Mouse (Mus musculus): ENCODE results near the gene Por. TPM values are rescaled to one million over a fixed set of nuclear protein-coding genes. Genes with fewer than 3 reads are reported as not detected.

Gene Por
- polyA plus RNA-seq, 1 experiment: 145 TPM

DNA sequence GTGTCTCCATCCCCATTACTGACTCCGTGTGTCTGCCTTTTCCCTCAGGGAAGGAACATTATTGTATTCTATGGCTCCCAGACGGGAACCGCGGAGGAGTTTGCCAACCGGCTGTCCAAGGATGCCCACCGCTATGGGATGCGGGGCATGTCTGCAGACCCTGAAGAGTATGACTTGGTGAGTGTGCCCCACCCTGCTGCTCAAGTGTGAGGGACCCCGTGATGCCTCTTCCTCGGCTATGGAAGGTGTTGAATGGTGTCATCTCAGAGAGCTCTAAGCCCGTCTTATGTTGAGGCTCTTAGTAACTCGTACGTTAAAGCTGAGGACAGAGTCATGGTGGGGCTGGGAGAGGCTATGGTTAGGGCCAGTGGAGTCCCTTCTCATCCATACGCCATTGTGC is 59.5 kb downstream of the Por start:
- TF ChIP-seq CTCF (IDR thresholded peaks at IDR 0.05; ENCODE audit: borderline replicate concordance, extremely low read depth, insufficient read depth, insufficient read length) (no peak), POLR2A (IDR thresholded peaks at IDR 0.05; ENCODE audit: borderline replicate concordance, extremely low read depth, insufficient read depth, insufficient read length, poor library complexity, severe bottlenecking) (no peak)
- DNase-seq (ENCODE audit: low read depth): no peak

DNA sequence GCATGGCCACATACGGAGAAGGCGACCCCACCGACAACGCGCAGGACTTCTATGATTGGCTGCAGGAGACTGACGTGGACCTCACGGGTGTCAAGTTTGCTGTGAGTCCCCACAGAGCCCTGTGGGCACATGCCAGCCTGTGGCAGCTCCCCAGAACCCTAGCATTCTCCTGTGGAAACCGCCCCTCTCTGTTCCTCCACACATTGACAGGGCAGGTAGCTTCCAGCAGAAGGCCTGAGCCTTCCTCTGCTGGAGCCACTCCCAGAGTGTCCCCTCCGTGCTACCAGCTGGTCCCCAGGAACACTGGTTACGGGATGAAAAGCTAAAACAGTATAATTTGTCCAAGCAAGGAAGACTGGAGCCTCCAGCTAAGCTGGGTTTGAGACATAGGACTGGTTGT is 60.4 kb downstream of the Por start:
- DNase-seq (ENCODE audit: low read depth): no peak
- TF ChIP-seq POLR2A (IDR thresholded peaks at IDR 0.05; ENCODE audit: borderline replicate concordance, extremely low read depth, insufficient read depth, insufficient read length, poor library complexity, severe bottlenecking): no peak
- no peak for TF ChIP-seq CTCF (IDR thresholded peaks at IDR 0.05; ENCODE audit: borderline replicate concordance, extremely low read depth, insufficient read depth, insufficient read length)

DNA sequence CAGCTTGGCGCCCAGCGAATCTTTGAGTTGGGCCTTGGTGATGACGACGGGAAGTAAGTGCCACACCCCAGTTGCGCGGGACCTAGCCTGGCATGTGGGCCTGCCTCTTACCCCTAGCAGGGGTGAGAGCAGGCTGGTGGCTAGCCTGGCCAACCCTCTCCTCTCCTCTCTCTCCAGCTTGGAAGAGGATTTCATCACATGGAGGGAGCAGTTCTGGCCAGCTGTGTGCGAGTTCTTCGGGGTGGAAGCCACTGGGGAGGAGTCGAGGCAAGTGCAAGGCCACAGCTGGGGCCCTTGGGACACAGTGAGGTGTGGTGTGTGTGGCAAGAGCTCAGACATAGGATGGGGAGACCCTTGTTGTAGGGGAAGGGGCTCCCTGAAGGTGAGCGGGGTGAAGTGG is 61.1 kb downstream of the Por start:
- TF ChIP-seq POLR2A (IDR thresholded peaks at IDR 0.05; ENCODE audit: borderline replicate concordance, extremely low read depth, insufficient read depth, insufficient read length, poor library complexity, severe bottlenecking) (no peak), CTCF (IDR thresholded peaks at IDR 0.05; ENCODE audit: borderline replicate concordance, extremely low read depth, insufficient read depth, insufficient read length) (no peak)
- no peak for DNase-seq (ENCODE audit: low read depth)

- TF ChIP-seq CTCF (IDR thresholded peaks at IDR 0.05; ENCODE audit: borderline replicate concordance, extremely low read depth, insufficient read depth, insufficient read length) (no peak), POLR2A (IDR thresholded peaks at IDR 0.05; ENCODE audit: borderline replicate concordance, extremely low read depth, insufficient read depth, insufficient read length, poor library complexity, severe bottlenecking) (no peak)
- no peak for DNase-seq (ENCODE audit: low read depth)
Observed at GRCm38 (mm10) chr5:135731322-135731721, 61.5 kb downstream of the Por start.

- DNase-seq (ENCODE audit: low read depth): no peak
- TF ChIP-seq POLR2A (IDR thresholded peaks at IDR 0.05; ENCODE audit: borderline replicate concordance, extremely low read depth, insufficient read depth, insufficient read length, poor library complexity, severe bottlenecking) (no peak), CTCF (IDR thresholded peaks at IDR 0.05; ENCODE audit: borderline replicate concordance, extremely low read depth, insufficient read depth, insufficient read length) (no peak)
Observed at GRCm38 (mm10) chr5:135733071-135733470, 63.2 kb downstream of the Por start.

DNA sequence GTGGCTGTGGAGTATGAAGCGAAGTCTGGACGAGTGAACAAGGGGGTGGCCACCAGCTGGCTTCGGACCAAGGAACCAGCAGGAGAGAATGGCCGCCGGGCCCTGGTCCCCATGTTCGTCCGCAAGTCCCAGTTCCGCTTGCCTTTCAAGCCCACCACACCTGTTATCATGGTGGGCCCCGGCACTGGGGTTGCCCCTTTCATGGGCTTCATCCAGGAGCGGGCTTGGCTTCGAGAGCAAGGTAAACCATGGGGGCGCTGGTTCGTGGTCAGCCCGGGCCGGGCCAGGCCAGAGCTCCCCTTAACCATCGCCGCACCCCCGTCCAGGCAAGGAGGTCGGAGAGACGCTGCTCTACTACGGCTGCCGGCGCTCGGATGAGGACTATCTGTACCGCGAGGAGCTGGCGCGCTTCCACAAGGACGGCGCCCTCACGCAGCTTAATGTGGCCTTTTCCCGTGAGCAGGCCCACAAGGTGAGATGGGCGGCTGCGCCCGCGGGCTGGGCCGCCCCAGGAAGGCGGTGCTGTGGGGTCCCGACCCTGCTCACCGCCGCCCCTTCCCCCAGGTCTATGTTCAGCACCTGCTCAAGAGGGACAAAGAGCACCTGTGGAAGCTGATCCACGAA is 64.3 kb downstream of the Por start:
- DNase-seq (ENCODE audit: low read depth): no peak
- no peak for TF ChIP-seq CTCF (IDR thresholded peaks at IDR 0.05; ENCODE audit: borderline replicate concordance, extremely low read depth, insufficient read depth, insufficient read length)
- TF ChIP-seq POLR2A (IDR thresholded peaks at IDR 0.05; ENCODE audit: borderline replicate concordance, extremely low read depth, insufficient read depth, insufficient read length, poor library complexity, severe bottlenecking): no peak

DNA sequence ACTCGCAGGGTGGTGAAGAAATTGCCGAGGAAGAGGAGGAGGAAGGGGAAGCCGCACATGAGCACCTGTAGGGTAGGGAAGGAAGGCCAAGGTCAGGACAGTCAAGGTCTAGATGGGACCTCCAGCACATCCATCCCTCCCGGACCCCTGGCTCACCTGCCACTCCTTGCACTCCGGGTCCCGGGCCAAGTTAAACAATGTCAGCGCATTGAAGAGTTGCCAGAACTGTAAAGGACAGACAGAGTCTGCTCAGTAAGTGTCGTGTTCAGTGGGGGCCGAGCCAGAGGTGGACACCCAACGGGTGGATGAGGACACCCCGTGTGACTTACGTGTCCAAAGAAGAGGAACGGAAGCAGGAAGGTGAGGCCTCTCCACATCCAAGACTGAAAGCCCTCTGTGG is 65.9 kb downstream of the Por start:
- TF ChIP-seq CTCF (IDR thresholded peaks at IDR 0.05; ENCODE audit: borderline replicate concordance, extremely low read depth, insufficient read depth, insufficient read length) (no peak), POLR2A (IDR thresholded peaks at IDR 0.05; ENCODE audit: borderline replicate concordance, extremely low read depth, insufficient read depth, insufficient read length, poor library complexity, severe bottlenecking) (no peak)
- DNase-seq (ENCODE audit: low read depth): no peak

GRCm38 (mm10) chr5:135736544-135736943 is 66.7 kb downstream of the Por start:
- DNase-seq (ENCODE audit: low read depth): no peak
- TF ChIP-seq CTCF (IDR thresholded peaks at IDR 0.05; ENCODE audit: borderline replicate concordance, extremely low read depth, insufficient read depth, insufficient read length): no peak
- no peak for TF ChIP-seq POLR2A (IDR thresholded peaks at IDR 0.05; ENCODE audit: borderline replicate concordance, extremely low read depth, insufficient read depth, insufficient read length, poor library complexity, severe bottlenecking)

DNA sequence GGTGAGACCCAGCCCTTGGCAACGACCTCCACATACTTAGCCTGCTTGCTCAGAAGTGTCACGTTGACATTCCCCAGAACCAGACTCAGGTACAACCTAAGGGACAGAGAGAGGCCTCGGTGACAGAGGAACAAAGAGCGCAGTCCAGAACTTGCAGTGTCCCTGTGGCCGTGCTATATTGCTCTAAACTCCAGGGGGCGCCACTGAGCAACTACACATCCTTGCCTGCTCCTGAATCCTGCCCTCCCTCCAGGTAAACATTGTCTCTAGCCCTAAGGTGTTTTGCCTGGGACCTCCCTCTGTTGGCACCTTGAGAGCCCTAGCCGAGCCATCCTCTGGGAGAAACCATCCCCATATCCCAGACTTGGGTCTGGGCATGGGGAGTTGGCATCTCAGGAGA is 67.3 kb downstream of the Por start:
- TF ChIP-seq POLR2A (IDR thresholded peaks at IDR 0.05; ENCODE audit: borderline replicate concordance, extremely low read depth, insufficient read depth, insufficient read length, poor library complexity, severe bottlenecking): no peak
- TF ChIP-seq CTCF (IDR thresholded peaks at IDR 0.05; ENCODE audit: borderline replicate concordance, extremely low read depth, insufficient read depth, insufficient read length): peak; percentile 29; the same call in 1 of the 2 replicates

DNA sequence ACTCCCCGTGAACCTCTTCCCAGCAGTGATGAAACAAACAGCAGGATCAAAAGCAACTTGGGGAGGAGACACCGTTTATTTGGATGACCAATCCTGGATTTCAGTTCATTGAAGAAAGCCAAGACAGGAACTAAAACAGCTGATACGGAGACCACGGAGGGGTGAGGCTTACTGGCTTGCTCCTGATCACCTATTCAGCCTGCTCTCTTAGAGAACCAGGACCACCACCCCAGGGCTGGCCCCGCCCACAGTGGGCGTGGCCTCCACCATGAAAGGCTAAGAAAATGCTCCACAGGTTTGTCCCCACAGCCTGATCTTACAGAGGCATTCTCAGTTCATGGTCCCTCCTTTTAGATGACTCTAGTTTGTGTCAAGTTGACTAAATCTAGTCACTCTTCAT is 68.4 kb downstream of the Por start:
- TF ChIP-seq POLR2A (IDR thresholded peaks at IDR 0.05; ENCODE audit: borderline replicate concordance, extremely low read depth, insufficient read depth, insufficient read length, poor library complexity, severe bottlenecking) (no peak), CTCF (IDR thresholded peaks at IDR 0.05; ENCODE audit: borderline replicate concordance, extremely low read depth, insufficient read depth, insufficient read length) (no peak)

More for the DNA sequence above, 67.3 kb downstream of the Por start:
- no peak for DNase-seq (ENCODE audit: low read depth)

DNA sequence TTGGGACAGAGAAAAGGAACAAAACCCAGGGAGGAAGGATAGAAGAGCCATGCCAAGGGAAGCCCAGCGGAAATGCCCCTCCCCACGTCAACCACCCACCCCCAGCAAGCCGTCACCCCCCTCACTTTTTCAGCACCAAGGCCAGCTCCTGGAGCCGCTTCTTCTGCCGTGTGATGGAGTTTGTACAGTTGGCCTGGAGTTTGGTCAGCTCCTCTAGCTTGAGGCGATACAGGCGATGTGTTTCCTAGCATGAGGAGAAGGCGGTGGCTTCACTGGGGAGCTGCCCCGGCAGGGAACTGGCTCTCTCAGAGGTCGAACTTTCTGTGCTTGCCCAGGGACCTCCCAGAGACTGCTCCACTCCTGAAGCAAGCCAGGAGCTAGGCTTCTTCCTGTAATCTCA is 72.3 kb downstream of the Por start:
- no peak for DNase-seq (ENCODE audit: low read depth)
- no peak for TF ChIP-seq CTCF (IDR thresholded peaks at IDR 0.05; ENCODE audit: borderline replicate concordance, extremely low read depth, insufficient read depth, insufficient read length)
- TF ChIP-seq POLR2A (IDR thresholded peaks at IDR 0.05; ENCODE audit: borderline replicate concordance, extremely low read depth, insufficient read depth, insufficient read length, poor library complexity, severe bottlenecking): no peak

More for the DNA sequence above, 68.4 kb downstream of the Por start:
- DNase-seq (ENCODE audit: low read depth): no peak

DNA sequence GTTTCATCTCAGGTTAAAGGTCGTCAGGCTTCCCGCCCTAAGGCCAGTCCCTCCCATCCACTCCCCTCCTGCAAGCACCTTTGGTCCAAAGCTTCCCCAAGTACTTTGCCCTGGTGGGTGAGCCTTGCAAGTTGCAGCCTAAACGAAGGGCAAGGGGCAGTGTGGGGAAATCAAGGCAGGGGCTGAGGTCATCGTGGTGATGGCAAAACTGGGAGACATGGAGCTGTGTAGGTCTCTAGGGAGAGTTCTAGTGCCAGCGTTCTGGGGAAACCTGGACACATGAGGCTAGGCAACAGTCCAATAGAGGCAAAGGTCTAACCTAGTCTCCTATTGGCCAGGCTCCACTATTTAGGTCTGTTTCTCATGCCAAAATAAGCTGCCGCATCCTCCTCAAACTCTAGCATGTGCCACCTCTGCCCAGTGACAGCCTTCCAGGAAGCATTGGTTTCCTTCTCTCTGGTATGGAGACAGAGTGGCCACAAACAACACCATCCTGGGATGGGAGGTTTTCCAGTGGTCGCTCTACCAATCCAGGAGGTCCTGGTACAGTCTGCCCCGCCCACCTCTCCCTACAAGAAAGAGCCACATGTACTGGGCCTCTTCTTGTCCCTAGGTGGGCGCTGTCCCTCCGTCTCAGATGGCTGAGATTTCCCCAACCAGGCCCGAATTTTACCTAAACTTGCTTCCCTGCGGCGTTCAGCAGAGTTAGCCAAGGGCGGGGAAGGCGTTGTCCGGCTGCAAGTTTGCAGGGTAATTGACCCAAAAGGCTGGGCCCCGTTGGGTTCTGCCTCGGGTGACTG is 73.3 kb downstream of the Por start:
- TF ChIP-seq CTCF (IDR thresholded peaks at IDR 0.05; ENCODE audit: borderline replicate concordance, extremely low read depth, insufficient read depth, insufficient read length): no peak
- no peak for TF ChIP-seq POLR2A (IDR thresholded peaks at IDR 0.05; ENCODE audit: borderline replicate concordance, extremely low read depth, insufficient read depth, insufficient read length, poor library complexity, severe bottlenecking)
- DNase-seq (ENCODE audit: low read depth): peak; percentile 68
